Mouse (Mus musculus) liver, embryonic 14.5 days (tissue): Measurements from ENCODE around the gene 1700028K03Rik.

Source experiments
- CTCF ChIP-seq: IDR thresholded peaks from 2 replicates; pipeline ENCODE4 v1.5.1; 2016; ENCODE audit warnings: antibody characterized with exemption, low read depth, control low read depth
- EP300 ChIP-seq: IDR thresholded peaks from 2 replicates; pipeline ENCODE4 v1.6.1; 2016; ENCODE audit warnings: antibody characterized with exemption, low read depth

DNA sequence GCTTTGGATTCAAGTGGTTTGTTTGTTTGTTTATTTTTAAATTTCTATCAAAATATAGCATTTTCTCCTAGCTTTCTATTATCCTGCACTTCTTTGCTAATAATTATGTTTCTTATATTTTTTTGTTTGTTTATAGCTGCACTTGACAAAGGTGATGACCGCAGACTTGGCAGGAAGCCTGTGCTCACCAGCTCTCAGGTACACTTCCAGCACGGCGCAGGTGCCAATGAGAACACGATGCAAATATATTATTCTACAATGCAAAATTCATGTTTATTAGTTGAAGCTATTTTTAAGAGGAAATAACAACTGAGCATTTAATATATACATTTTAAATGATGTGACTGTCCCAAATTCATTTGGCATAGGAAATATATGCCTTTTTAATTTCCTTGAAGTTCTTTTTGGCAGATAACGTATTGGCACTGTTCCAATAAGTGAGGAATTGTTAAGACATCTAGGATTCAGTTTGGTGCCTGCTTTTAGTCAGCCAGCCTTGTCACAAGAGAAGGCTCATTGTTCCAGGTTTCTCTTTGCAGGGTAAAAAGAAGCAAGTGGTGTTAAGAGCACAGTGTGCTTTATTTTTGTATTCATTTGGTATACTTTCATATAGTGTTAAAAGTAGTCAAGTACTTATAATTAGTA lies 34.5 kb upstream of the 1700028K03Rik start:
- TF ChIP-seq EP300 (no peak), CTCF (no peak)
